Mouse (Mus musculus): ENCODE results near the gene Foxj3.
A peak's percentile ranks its signal among the peaks of the same experiment; 100 is the strongest.
"Not testable (repeated sequence)": the region's sequence is repeated elsewhere in the genome, so short reads cannot be mapped to it uniquely, and the experiment has no call there.

The Foxj3 gene

GRCm38 (mm10) chr4:119536615-119537014 is at the start of gene Foxj3:
Foxj3 (plus strand) TSS chr4:119537004.
- not testable (repeated sequence) for TF ChIP-seq GATA4 (IDR thresholded peaks at IDR 0.05; ENCODE audit: insufficient replicate concordance, low read length)

- TF ChIP-seq GATA4 (IDR thresholded peaks at IDR 0.05; ENCODE audit: insufficient replicate concordance, low read length): no peak
Observed at GRCm38 (mm10) chr4:119489666-119490065, 47.1 kb upstream of the Foxj3 start.

DNA sequence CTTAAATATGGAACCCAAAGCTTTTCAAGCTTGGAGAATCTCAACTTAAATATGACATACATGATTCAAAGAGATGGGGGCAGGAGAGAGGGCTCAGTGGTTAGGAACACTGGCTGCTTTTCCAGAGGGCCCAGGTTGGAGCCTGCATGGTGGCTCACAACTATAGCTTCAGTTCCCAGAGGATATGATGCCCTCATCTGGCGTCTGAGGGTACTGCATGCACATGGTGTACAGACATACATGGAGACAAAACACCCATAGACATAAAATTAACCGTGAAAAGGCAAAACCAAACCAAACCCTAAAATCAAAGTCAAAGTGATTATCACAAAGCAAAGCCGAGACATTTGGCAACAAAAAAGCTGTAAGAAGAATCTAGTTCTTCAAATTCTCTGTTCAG is 46.0 kb upstream of the Foxj3 start:
- TF ChIP-seq GATA4 (IDR thresholded peaks at IDR 0.05; ENCODE audit: insufficient replicate concordance, low read length): no peak

- no peak for TF ChIP-seq GATA4 (IDR thresholded peaks at IDR 0.05; ENCODE audit: insufficient replicate concordance, low read length)
Observed at GRCm38 (mm10) chr4:119492291-119492932, 44.4 kb upstream of the Foxj3 start, which contains the start of gene Rimkla. Rimkla (minus strand) TSS chr4:119492628.

DNA sequence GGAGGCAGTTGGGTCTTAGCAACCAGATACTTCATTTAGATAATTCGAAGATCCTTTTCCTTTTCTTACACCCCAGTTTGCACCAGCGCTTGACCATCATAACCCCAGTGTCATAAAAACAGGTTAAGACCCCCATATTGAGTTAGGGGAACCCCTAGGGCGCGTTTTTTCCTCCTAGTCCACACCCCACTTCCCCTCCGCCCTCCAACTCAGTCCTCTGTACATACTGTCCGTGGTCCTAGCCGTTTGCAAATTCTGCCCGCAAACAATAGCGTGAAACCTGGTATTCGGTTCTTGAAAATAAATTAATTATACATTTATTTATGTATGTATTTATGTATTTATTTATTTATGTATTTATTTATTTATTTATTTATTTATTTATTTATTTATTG is 43.9 kb upstream of the Foxj3 start:
- no peak for TF ChIP-seq GATA4 (IDR thresholded peaks at IDR 0.05; ENCODE audit: insufficient replicate concordance, low read length)

GRCm38 (mm10) chr4:119498319-119498848 is 38.4 kb upstream of the Foxj3 start:
- no peak for TF ChIP-seq GATA4 (IDR thresholded peaks at IDR 0.05; ENCODE audit: insufficient replicate concordance, low read length)

GRCm38 (mm10) chr4:119511591-119511990 is 25.2 kb upstream of the Foxj3 start:
- no peak for TF ChIP-seq GATA4 (IDR thresholded peaks at IDR 0.05; ENCODE audit: insufficient replicate concordance, low read length)

GRCm38 (mm10) chr4:119512731-119513141 is 24.1 kb upstream of the Foxj3 start:
- TF ChIP-seq GATA4 (IDR thresholded peaks at IDR 0.05; ENCODE audit: insufficient replicate concordance, low read length): no peak

- TF ChIP-seq GATA4 (IDR thresholded peaks at IDR 0.05; ENCODE audit: insufficient replicate concordance, low read length): no peak
Observed at GRCm38 (mm10) chr4:119523575-119523974, 13.2 kb upstream of the Foxj3 start.

DNA sequence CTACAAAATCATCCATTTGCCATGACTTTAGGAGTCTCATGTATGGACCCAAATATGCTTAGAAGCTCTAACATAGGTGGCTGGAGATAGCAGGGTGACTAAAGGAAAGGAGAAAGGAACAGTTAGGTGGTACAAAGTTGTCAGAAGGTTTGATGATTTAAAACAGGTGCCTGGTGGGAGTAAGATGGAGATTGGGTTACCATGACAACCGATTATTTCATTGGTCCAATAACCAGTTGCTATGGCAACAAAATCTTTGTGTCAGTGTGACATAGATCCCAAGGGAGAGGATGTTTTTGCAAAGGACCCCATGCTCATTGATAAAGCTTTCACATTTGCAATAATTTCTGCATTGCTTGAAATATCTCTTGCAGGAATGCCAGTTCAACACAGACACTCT is 12.8 kb upstream of the Foxj3 start:
- no peak for TF ChIP-seq GATA4 (IDR thresholded peaks at IDR 0.05; ENCODE audit: insufficient replicate concordance, low read length)

DNA sequence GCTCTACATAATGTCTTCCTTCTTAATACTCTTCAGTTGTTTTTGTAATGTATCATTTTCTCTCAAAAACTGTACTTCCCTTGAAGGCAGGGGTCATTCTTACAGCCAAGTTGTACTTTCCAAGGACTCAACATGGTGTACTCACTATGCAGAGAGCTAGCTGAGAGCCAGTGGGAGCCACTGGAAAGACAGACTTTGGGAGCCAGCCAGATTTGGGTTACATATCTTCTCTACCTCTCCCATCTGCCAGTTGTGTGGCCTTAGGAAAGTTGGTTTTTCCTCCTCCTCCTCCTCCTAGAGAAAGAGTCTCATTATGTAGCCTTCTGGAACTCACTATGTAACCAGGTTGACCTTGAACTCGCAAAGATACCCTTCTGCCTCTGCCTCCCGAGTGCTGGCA is 12.3 kb upstream of the Foxj3 start:
- no peak for TF ChIP-seq GATA4 (IDR thresholded peaks at IDR 0.05; ENCODE audit: insufficient replicate concordance, low read length)

- TF ChIP-seq GATA4 (IDR thresholded peaks at IDR 0.05; ENCODE audit: insufficient replicate concordance, low read length): no peak
Observed at GRCm38 (mm10) chr4:119526329-119526845, 10.4 kb upstream of the Foxj3 start.

- no peak for TF ChIP-seq GATA4 (IDR thresholded peaks at IDR 0.05; ENCODE audit: insufficient replicate concordance, low read length)
Observed at GRCm38 (mm10) chr4:119531813-119532212, 5.0 kb upstream of the Foxj3 start.

- TF ChIP-seq GATA4 (IDR thresholded peaks at IDR 0.05; ENCODE audit: insufficient replicate concordance, low read length): no peak
Observed at GRCm38 (mm10) chr4:119535103-119535502, 1.7 kb upstream of the Foxj3 start.

DNA sequence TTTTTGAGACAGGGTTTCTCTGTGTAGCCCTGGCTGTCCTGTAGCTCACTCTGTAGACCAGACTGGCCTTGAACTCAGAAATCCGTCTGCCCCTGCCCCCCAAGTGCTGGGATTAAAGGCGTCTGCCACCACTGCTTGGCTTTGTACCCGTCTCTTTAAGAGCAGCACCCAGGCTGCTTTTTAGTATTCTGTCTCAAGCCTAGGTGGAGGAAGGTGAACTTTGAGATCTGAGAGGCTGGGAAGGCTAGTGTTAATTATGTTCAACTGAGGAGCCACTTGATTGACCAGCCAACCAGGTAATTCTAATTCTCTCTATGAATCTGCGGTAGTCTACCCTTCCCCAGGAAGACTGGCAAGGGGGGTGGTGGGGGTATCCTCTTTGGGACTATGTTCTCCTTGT is 632 bp downstream of the Foxj3 start:
- no peak for TF ChIP-seq GATA4 (IDR thresholded peaks at IDR 0.05; ENCODE audit: insufficient replicate concordance, low read length)

DNA sequence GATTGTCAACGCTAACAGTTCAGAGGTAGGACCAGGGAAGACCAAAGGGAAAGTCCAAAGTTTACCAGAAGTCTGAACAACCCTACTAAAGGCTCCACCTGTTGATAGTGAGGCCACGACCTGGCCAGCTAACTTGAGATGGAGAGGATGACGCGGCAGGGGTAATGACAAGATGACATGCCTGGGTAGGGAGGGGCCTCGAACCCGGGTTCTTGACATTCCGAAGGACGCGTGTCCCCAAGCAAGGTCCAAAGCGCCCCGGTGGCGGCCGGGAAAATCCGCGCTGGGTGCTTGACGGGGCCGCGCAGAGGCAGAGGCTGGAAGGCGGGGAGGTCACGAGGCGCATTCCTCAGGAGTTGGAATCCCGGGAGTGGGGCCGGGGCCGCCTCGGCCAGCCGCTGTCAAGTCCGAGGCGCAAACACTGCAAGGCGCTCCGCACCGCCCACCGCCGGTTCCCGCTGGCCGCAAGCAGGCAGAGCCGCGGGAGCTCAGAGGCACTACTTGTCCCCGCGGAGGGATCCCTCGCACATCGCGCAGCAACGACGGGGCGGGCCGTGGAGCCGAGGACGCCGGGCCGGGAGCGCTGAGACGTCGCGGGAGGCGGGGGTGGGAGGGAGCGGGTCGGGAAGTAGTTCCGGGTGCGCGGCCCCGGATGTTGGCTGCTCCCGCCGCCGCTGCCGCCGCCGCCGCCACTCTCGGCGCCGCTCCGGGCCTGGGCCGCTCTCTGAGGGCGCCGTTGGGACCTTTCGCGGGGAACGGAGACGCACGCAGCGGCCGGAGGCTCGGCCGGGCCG is 2.4 kb downstream of the Foxj3 start, which contains the start of gene Frg2f1:
Gene Frg2f1 (minus strand): TSS at position 499 of the 794 bp plus-strand sequence.
- peak; percentile 71; the same call in 1 of the 2 replicates for TF ChIP-seq GATA4 (IDR thresholded peaks at IDR 0.05; ENCODE audit: insufficient replicate concordance, low read length)

Measured in liver, adult (tissue).